Mouse (Mus musculus): ENCODE measurements at regions not wholly inside any gene's neighbourhood (a gene's known extent, or its start where the extent isn't known, plus 50 kb on each side); places are given as distances from the start of the nearest gene placed in this dataset.

- TF ChIP-seq EP300 (IDR thresholded peaks at IDR 0.05) (no peak), CTCF (IDR thresholded peaks at IDR 0.05) (no peak)
Observed at GRCm38 (mm10) chr17:35763101-35763500, 58.4 kb upstream of the Ier3 start.
